ENCODE assay signal across 23 mouse cellular contexts in genomic region chr1:138729089-138729699, GRCm38 (mm10).
"Had no signal": no experiment of that assay in that cellular context is flagged by ENCODE, and none has a peak within 500 bp of the region (broad histone marks: within the 10 kb centered on the region; RNA-seq: fewer than 3 reads in every experiment).

No protein-coding gene starts in this region.

- H3K27ac ChIP-seq: intestine, embryonic 15.5 days; layer of hippocampus, adult 2 months; limb, embryonic 10.5 days; limb, embryonic 13.5 days; liver, embryonic 12.5 days; liver, embryonic 15.5 days; lung, embryonic 15.5 days; neural tube, embryonic 13.5 days; stomach, embryonic 15.5 days had no signal

- H3K9me3 ChIP-seq: intestine, embryonic 15.5 days; limb, embryonic 10.5 days; limb, embryonic 13.5 days; liver, embryonic 12.5 days; liver, embryonic 15.5 days; lung, embryonic 15.5 days; megakaryocyte, embryonic 14.5 days; neural tube, embryonic 13.5 days; stomach, embryonic 15.5 days had no signal

- DNase-seq: kidney, adult 8-10 months; kidney, postnatal 14 days; layer of hippocampus, adult 9-11 months; liver; lung, adult 18-20 months; lung, postnatal 10 days; lung, postnatal 36 days; midbrain, embryonic 14.5 days; retina, postnatal 1 day; right cerebral cortex, postnatal 25 days; spleen, adult 18-20 months; thymus, postnatal 25 days had no signal

- H3K4me2 ChIP-seq: intestine, embryonic 15.5 days; limb, embryonic 13.5 days; liver, embryonic 12.5 days; liver, embryonic 15.5 days; lung, embryonic 15.5 days; neural tube, embryonic 13.5 days; stomach, embryonic 15.5 days had no signal

- H3K27me3 ChIP-seq: intestine, embryonic 15.5 days; limb, embryonic 13.5 days; liver, embryonic 12.5 days; liver, embryonic 15.5 days; lung, embryonic 15.5 days; megakaryocyte, embryonic 14.5 days; neural tube, embryonic 13.5 days; stomach, embryonic 15.5 days had no signal

- ATAC-seq: intestine, embryonic 15.5 days; liver, embryonic 12.5 days had no signal

- H3K4me1 ChIP-seq: intestine, embryonic 15.5 days; liver, embryonic 12.5 days; liver, embryonic 15.5 days; lung, embryonic 15.5 days; megakaryocyte, embryonic 14.5 days; stomach, embryonic 15.5 days had no signal

- H3K9ac ChIP-seq: intestine, embryonic 15.5 days; limb, embryonic 13.5 days; liver, embryonic 12.5 days; liver, embryonic 15.5 days; lung, embryonic 15.5 days; neural tube, embryonic 13.5 days; stomach, embryonic 15.5 days had no signal

- H3K4me3 ChIP-seq: intestine, embryonic 15.5 days; layer of hippocampus, adult 2 months; limb, embryonic 10.5 days; limb, embryonic 13.5 days; liver, embryonic 12.5 days; liver, embryonic 15.5 days; lung, embryonic 15.5 days; megakaryocyte, embryonic 14.5 days; myocyte; neural tube, embryonic 13.5 days; stomach, embryonic 15.5 days had no signal

- H3K36me3 ChIP-seq: intestine, embryonic 15.5 days; limb, embryonic 10.5 days; limb, embryonic 13.5 days; liver, embryonic 12.5 days; liver, embryonic 15.5 days; lung, embryonic 15.5 days; neural tube, embryonic 13.5 days; stomach, embryonic 15.5 days had no signal
